Mouse (Mus musculus) kidney, postnatal 0 days (tissue): ENCODE measurements around the gene Cyp2u1. TPM values are rescaled to one million over a fixed set of nuclear protein-coding genes. Genes with fewer than 3 reads are reported as not detected.

Source experiments
- ATAC-seq: fragments of 200-750 bp; cut with Nextera tagmentation; replicated peaks from 2 replicates; pipeline ENCODE4 v1.8.0; 2017; ENCODE audit warnings: low read depth, moderate number of reproducible peaks, moderate TSS enrichment, moderate library complexity; ENCODE audit not compliant: low FRiP score
- DNase-seq: peaks from one replicate; pipeline ENCODE4 v3.0.0-alpha.2; 2016; ENCODE audit warnings: low spot score
- H3K27ac ChIP-seq: fragments of 300-500 bp; sonication (generic); 2 replicates; pipeline ENCODE4 v1.5.1; 2014; ENCODE audit warnings: mild to moderate bottlenecking
- H3K27me3 ChIP-seq: fragments of 300-500 bp; sonication (generic); 2 replicates; pipeline ENCODE4 v1.6.1; 2014; ENCODE audit warnings: low read length, mixed read lengths; ENCODE audit not compliant: insufficient read depth
- H3K36me3 ChIP-seq: fragments of 300-500 bp; sonication (generic); 2 replicates; pipeline ENCODE4 v1.6.1; 2014; ENCODE audit warnings: low read length, mixed read lengths; ENCODE audit not compliant: insufficient read depth
- H3K4me1 ChIP-seq: fragments of 300-500 bp; sonication (generic); replicated peaks from 2 replicates; pipeline ENCODE4 v1.6.1; 2014; ENCODE audit warnings: antibody characterized with exemption, low read length, mixed read lengths; ENCODE audit not compliant: insufficient read depth
- H3K4me2 ChIP-seq: fragments of 300-500 bp; sonication (generic); 2 replicates; pipeline ENCODE4 v1.6.1; 2014; ENCODE audit warnings: mild to moderate bottlenecking, low read length, moderate library complexity, mixed read lengths
- H3K4me3 ChIP-seq: fragments of 300-500 bp; sonication (generic); replicated peaks from 2 replicates; pipeline ENCODE4 v1.5.1; 2014; ENCODE audit warnings: low read depth, low read length
- H3K9ac ChIP-seq: fragments of 300-500 bp; sonication (generic); 2 replicates; pipeline ENCODE4 v1.6.1; 2014; ENCODE audit warnings: low read depth, low read length
- H3K9me3 ChIP-seq: fragments of 300-500 bp; sonication (generic); replicated peaks from 2 replicates; pipeline ENCODE4 v1.6.1; 2016; ENCODE audit warnings: low read length, inconsistent platforms, mixed read lengths
- CTCF ChIP-seq: IDR thresholded peaks from 2 replicates; pipeline ENCODE4 v1.5.1; 2016; ENCODE audit warnings: antibody characterized with exemption, low read depth, mild to moderate bottlenecking, moderate library complexity
- WGBS: fragments of 180-500 bp; shearing (Covaris S2); extraction: QIAGEN DNeasy Blood & Tissue Kit; methylation state at CpG from one replicate; pipeline ENCODE4 v1.1.7; 2014; 5-methylcytosine and 5-hydroxymethylcytosine counted together
- polyA plus RNA-seq: library from polyadenylated mRNA; unstranded; fragments of >200 nt; fragmentation: Nextera tagmentation; extraction: Ambion mirVana; gene quantifications from 2 replicates; pipeline ENCODE4 v1.2.1, GENCODE M21; 2015

Gene Cyp2u1
- polyA plus RNA-seq, 1 experiment from 2014 or later = 5.5 TPM

GRCm38 (mm10) chr3:131272374-131273100 lies 30.5 kb downstream of the Cyp2u1 start:
- Histone ChIP-seq H3K4me3 (peak overlapping the region; percentile 83), H3K4me1 (peaks cover 9% of the 10 kb centered on the region), H3K9me3 (no peaks in the 10 kb centered on the region), H3K9ac (peak overlapping the region; percentile 46; the same call in 1 of the 2 replicates), H3K27me3 (no peaks in the 10 kb centered on the region), H3K27ac (peak overlapping the region; percentile 87), H3K36me3 (no peaks in the 10 kb centered on the region), H3K4me2 (peak overlapping the region; percentile 68)
- ATAC-seq = no peak
- DNase-seq = peak; percentile 32
- WGBS = 14% methylated on average over 10 of the region's 10 CpGs
- no peak for TF ChIP-seq CTCF

- DNase-seq = peak; percentile 92
- H3K4me2 ChIP-seq = peak within 1 kb of the TSS; percentile 68
- H3K9ac ChIP-seq = peak within 1 kb of the TSS; percentile 76
- H3K27ac ChIP-seq = peak within 1 kb of the TSS; percentile 87
- peaks cover 9% of the 10 kb centered on the region for H3K4me1 ChIP-seq
- H3K4me3 ChIP-seq = peak within 1 kb of the TSS; percentile 83
- peak; percentile 91 for ATAC-seq
- no peaks in the 10 kb centered on the region for H3K27me3 ChIP-seq
- H3K9me3 ChIP-seq = no peaks in the 10 kb centered on the region
- WGBS = 0% methylated on average over 54 of the region's 54 CpGs
- H3K36me3 ChIP-seq = no peaks in the 10 kb centered on the region
- TF ChIP-seq CTCF = no peak
These were observed 31.3 kb downstream of the Cyp2u1 start, which contains the start of gene Hadh for GRCm38 (mm10) chr3:131271559-131272373. Hadh (minus strand) TSS chr3:131272101.

GRCm38 (mm10) chr3:131271157-131271556 lies 31.9 kb downstream of the Cyp2u1 start:
- 5% methylated on average over 8 of the region's 8 CpGs for WGBS
- DNase-seq (peak; percentile 79), ATAC-seq (peak; percentile 69)
- Histone ChIP-seq H3K4me2 (peak overlapping the region; percentile 68), H3K9me3 (no peaks in the 10 kb centered on the region), H3K27ac (peak overlapping the region; percentile 87), H3K36me3 (no peaks in the 10 kb centered on the region), H3K4me3 (peak overlapping the region; percentile 83), H3K9ac (peak overlapping the region; percentile 76), H3K27me3 (no peaks in the 10 kb centered on the region), H3K4me1 (peaks cover 9% of the 10 kb centered on the region)
- peak; percentile 46; the same call in 1 of the 2 replicates for TF ChIP-seq CTCF

GRCm38 (mm10) chr3:131270381-131270780 lies 32.6 kb downstream of the Cyp2u1 start:
- DNase-seq (no peak), ATAC-seq (no peak)
- H3K9me3 ChIP-seq = no peaks in the 10 kb centered on the region
- peak overlapping the region; percentile 68 for H3K4me2 ChIP-seq
- no peaks in the 10 kb centered on the region for H3K36me3 ChIP-seq
- H3K27me3 ChIP-seq = no peaks in the 10 kb centered on the region
- no peak overlapping the region for H3K4me3 ChIP-seq
- no peak overlapping the region for H3K9ac ChIP-seq
- H3K27ac ChIP-seq = 0 out of 2 replicates have a peak overlapping the region, but pooled peaks have one; percentile 87
- peaks cover 9% of the 10 kb centered on the region for H3K4me1 ChIP-seq
- 63% methylated on average over 6 of the region's 6 CpGs for WGBS
- no peak for TF ChIP-seq CTCF

DNA sequence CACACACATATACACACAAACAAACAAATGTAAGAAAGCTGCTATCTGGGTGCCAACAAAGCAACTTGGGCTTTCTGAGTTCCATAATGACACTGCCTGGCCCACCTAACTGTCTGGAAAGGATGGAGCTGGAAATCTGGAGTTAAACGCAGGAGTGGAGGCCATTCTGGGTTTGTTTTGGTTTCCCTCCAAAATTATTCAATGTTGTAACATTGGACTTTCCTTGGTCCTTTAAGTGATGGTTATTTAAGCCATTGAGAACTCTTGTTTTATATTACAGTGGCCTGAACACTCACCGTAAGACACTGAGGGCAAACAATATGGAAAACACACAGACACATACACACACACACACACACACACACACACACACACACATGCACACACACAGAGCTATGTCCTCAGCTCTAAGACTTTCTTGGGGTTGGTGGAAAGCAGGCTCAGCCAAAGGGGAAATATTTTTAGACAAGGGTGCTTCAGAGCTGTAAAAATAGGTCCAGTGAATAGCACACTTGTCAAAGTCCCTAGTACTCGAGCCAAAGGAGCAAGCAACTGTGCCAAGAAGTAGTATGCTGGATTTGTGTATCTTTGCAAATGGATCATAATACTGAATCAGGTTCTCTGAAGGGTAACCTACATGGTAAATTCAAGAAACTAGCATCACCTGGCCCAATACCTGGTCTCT lies 36.5 kb downstream of the Cyp2u1 start:
- no peak overlapping the region for H3K9ac ChIP-seq
- no peaks in the 10 kb centered on the region for H3K27me3 ChIP-seq
- H3K27ac ChIP-seq = no peak overlapping the region
- H3K4me2 ChIP-seq = no peak overlapping the region
- DNase-seq (no peak), ATAC-seq (no peak)
- WGBS = 67% methylated on average over 3 of the region's 3 CpGs
- no peak overlapping the region for H3K4me3 ChIP-seq
- H3K9me3 ChIP-seq = no peaks in the 10 kb centered on the region
- TF ChIP-seq CTCF = no peak
- 0 out of 2 replicates have a peak, but pooled peaks cover 7% of the 10 kb centered on the region for H3K36me3 ChIP-seq
- H3K4me1 ChIP-seq = peaks cover 9% of the 10 kb centered on the region

- Histone ChIP-seq H3K4me2 (no peak overlapping the region), H3K27me3 (no peaks in the 10 kb centered on the region)
These were observed 37.5 kb downstream of the Cyp2u1 start for GRCm38 (mm10) chr3:131265516-131265915.

More at GRCm38 (mm10) chr3:131265516-131265915, 37.5 kb downstream of the Cyp2u1 start:
- Histone ChIP-seq H3K9ac (no peak overlapping the region), H3K36me3 (0 out of 2 replicates have a peak, but pooled peaks cover 9% of the 10 kb centered on the region), H3K9me3 (no peaks in the 10 kb centered on the region), H3K27ac (no peak overlapping the region), H3K4me3 (no peak overlapping the region), H3K4me1 (peaks cover 4% of the 10 kb centered on the region)
- no peak for TF ChIP-seq CTCF
- ATAC-seq (no peak), DNase-seq (no peak)
- WGBS = 86% methylated on average over 8 of the region's 8 CpGs
